Mouse (Mus musculus) liver, embryonic 14.5 days (tissue): ENCODE results near the gene Trmt112.

Experiments used
- CTCF ChIP-seq: IDR thresholded peaks from 2 replicates; pipeline ENCODE4 v1.5.1; 2016; ENCODE audit warnings: antibody characterized with exemption, low read depth, control low read depth
- EP300 ChIP-seq: IDR thresholded peaks from 2 replicates; pipeline ENCODE4 v1.6.1; 2016; ENCODE audit warnings: antibody characterized with exemption, low read depth

GRCm38 (mm10) chr19:6926559-6927255 lies 17.2 kb downstream of the Trmt112 start:
- TF ChIP-seq CTCF (no peak), EP300 (no peak)
